Comparison of ENCODE assay signal across 23 mouse cellular contexts in genomic region chr5:133828226-133828625, GRCm38 (mm10).
DNase-seq lines count a peak whose midpoint lies in the region; ATAC-seq and TF ChIP-seq lines count a peak whose summit lies in the region.
"Had no signal": no experiment of that assay in that cellular context is flagged by ENCODE, and none has a peak within 500 bp of the region (broad histone marks: within the 10 kb centered on the region; RNA-seq: fewer than 3 reads in every experiment).

No protein-coding gene starts in this region.

- peak; percentile 27 for DNase-seq in forebrain, embryonic 11.5 days (ENCODE audit: low spot score)
- DNase-seq in forebrain, embryonic 10.5 days (ENCODE audit: extremely low spot score, low spot score), result no peak
- DNase-seq in R1 (ENCODE audit: low read depth, low spot score), result peak; percentile 30
- peak; percentile 55 for DNase-seq in brain, embryonic 14.5 days (ENCODE audit: low read depth)
- no peak for DNase-seq in liver, embryonic 11.5 days (ENCODE audit: low spot score)
- DNase-seq: adrenal gland, adult 8-10 months; adrenal gland, postnatal 14 days; B cell, adult 2 months; cerebellum, adult 11-12 months; cerebellum, adult 2 months; cerebellum, adult 9-10 months; cerebellum, postnatal 10 days; cerebellum, postnatal 25 days; forebrain, postnatal 0 days had no signal

- no peak for TF ChIP-seq POLR2A in brain, embryonic 14.5 days (IDR thresholded peaks at IDR 0.05; ENCODE audit: borderline replicate concordance, extremely low read depth, insufficient read depth, insufficient read length, poor library complexity, severe bottlenecking)

- ATAC-seq in forebrain, embryonic 11.5 days (replicated peaks; ENCODE audit: low FRiP score), result no peak
- no peak for ATAC-seq in forebrain, embryonic 12.5 days (ENCODE audit: low FRiP score)
- ATAC-seq in forebrain, embryonic 16.5 days, result peak; percentile 50; the same call in 1 of the 2 replicates
- no peak for ATAC-seq in liver, embryonic 11.5 days (replicated peaks; ENCODE audit: low FRiP score)
- ATAC-seq: activated CD4-positive, CD25-positive, alpha-beta regulatory T cell, adult 4 months; CD4-positive, CD25-positive, alpha-beta regulatory T cell, adult 4 months; forebrain, postnatal 0 days; Patski had no signal

- no peaks in the 10 kb centered on the region for H3K9me3 ChIP-seq in forebrain, embryonic 11.5 days (ENCODE audit: control insufficient read depth, low read length)
- H3K9me3 ChIP-seq in forebrain, embryonic 12.5 days, result no peaks in the 10 kb centered on the region
- H3K9me3 ChIP-seq in forebrain, embryonic 16.5 days (ENCODE audit: control insufficient read depth, low read length), result no peaks in the 10 kb centered on the region
- no peaks in the 10 kb centered on the region for H3K9me3 ChIP-seq in forebrain, embryonic 10.5 days
- H3K9me3 ChIP-seq in liver, embryonic 11.5 days (ENCODE audit: control insufficient read depth, low read length), result no peaks in the 10 kb centered on the region
- H3K9me3 ChIP-seq: embryonic facial prominence, embryonic 10.5 days; embryonic facial prominence, embryonic 12.5 days had no signal

- 91% methylated on average over 13 of the region's 13 CpGs for WGBS in forebrain, embryonic 11.5 days
- WGBS in forebrain, embryonic 12.5 days, result 84% methylated on average over 13 of the region's 13 CpGs
- 77% methylated on average over 13 of the region's 13 CpGs for WGBS in forebrain, embryonic 16.5 days
- 93% methylated on average over 13 of the region's 13 CpGs for WGBS in forebrain, embryonic 10.5 days
- 82% methylated on average over 13 of the region's 13 CpGs for WGBS in liver, embryonic 11.5 days

- no peak overlapping the region for H3K27ac ChIP-seq in forebrain, embryonic 11.5 days (ENCODE audit: low read depth, low read length)
- no peak overlapping the region for H3K27ac ChIP-seq in forebrain, embryonic 12.5 days
- no peak overlapping the region for H3K27ac ChIP-seq in forebrain, embryonic 16.5 days (ENCODE audit: low read length)
- no peak overlapping the region for H3K27ac ChIP-seq in forebrain, embryonic 10.5 days
- no peak overlapping the region for H3K27ac ChIP-seq in liver, embryonic 11.5 days (ENCODE audit: low read depth, low read length)
- H3K27ac ChIP-seq: embryonic facial prominence, embryonic 10.5 days; embryonic facial prominence, embryonic 12.5 days had no signal

- H3K27me3 ChIP-seq in forebrain, embryonic 11.5 days (ENCODE audit: control insufficient read depth, insufficient read depth, low read length), result no peaks in the 10 kb centered on the region
- no peaks in the 10 kb centered on the region; the same call in 1 of the 2 replicates for H3K27me3 ChIP-seq in forebrain, embryonic 12.5 days
- H3K27me3 ChIP-seq in forebrain, embryonic 16.5 days (replicated peaks; ENCODE audit: control insufficient read depth, insufficient read depth, low read length), result no peaks in the 10 kb centered on the region
- H3K27me3 ChIP-seq in forebrain, embryonic 10.5 days (ENCODE audit: poor library complexity, severe bottlenecking), result no peaks in the 10 kb centered on the region
- no peaks in the 10 kb centered on the region for H3K27me3 ChIP-seq in liver, embryonic 11.5 days (replicated peaks; ENCODE audit: control insufficient read depth, insufficient read depth, low read length)
- H3K27me3 ChIP-seq: CH12.LX; embryonic facial prominence, embryonic 12.5 days; Patski had no signal

- H3K4me2 ChIP-seq in forebrain, embryonic 11.5 days (ENCODE audit: low read depth, low read length, severe bottlenecking), result no peak overlapping the region
- H3K4me2 ChIP-seq in forebrain, embryonic 12.5 days, result no peak overlapping the region
- H3K4me2 ChIP-seq in forebrain, embryonic 16.5 days (ENCODE audit: low read length), result no peak overlapping the region
- H3K4me2 ChIP-seq in liver, embryonic 11.5 days, result no peak overlapping the region
- H3K4me2 ChIP-seq: embryonic facial prominence, embryonic 12.5 days had no signal

- no peak overlapping the region for H3K9ac ChIP-seq in forebrain, embryonic 11.5 days (ENCODE audit: low read length)
- no peak overlapping the region for H3K9ac ChIP-seq in forebrain, embryonic 12.5 days
- no peak overlapping the region for H3K9ac ChIP-seq in forebrain, embryonic 16.5 days (replicated peaks; ENCODE audit: low read depth, low read length)
- H3K9ac ChIP-seq in liver, embryonic 11.5 days (ENCODE audit: low read depth, low read length), result no peak overlapping the region
- H3K9ac ChIP-seq: embryonic facial prominence, embryonic 12.5 days; forebrain, postnatal 0 days had no signal

- no peak overlapping the region for H3K4me3 ChIP-seq in forebrain, embryonic 11.5 days (ENCODE audit: low read depth, low read length)
- no peak overlapping the region for H3K4me3 ChIP-seq in forebrain, embryonic 12.5 days (replicated peaks)
- H3K4me3 ChIP-seq in forebrain, embryonic 16.5 days (replicated peaks; ENCODE audit: low read length), result no peak overlapping the region
- H3K4me3 ChIP-seq in forebrain, embryonic 10.5 days, result no peak overlapping the region
- H3K4me3 ChIP-seq in liver, embryonic 11.5 days (ENCODE audit: low read depth, low read length), result no peak overlapping the region
- H3K4me3 ChIP-seq: embryonic facial prominence, embryonic 10.5 days; embryonic facial prominence, embryonic 12.5 days had no signal

- no peaks in the 10 kb centered on the region; the same call in 1 of the 2 replicates for H3K4me1 ChIP-seq in forebrain, embryonic 11.5 days (replicated peaks; ENCODE audit: control insufficient read depth, insufficient read depth, low read length)
- peaks cover 7% of the 10 kb centered on the region for H3K4me1 ChIP-seq in forebrain, embryonic 12.5 days
- H3K4me1 ChIP-seq in forebrain, embryonic 16.5 days (replicated peaks; ENCODE audit: control insufficient read depth, insufficient read depth, low read length), result peaks cover 8% of the 10 kb centered on the region
- peaks cover 16% of the 10 kb centered on the region for H3K4me1 ChIP-seq in forebrain, embryonic 10.5 days
- H3K4me1 ChIP-seq in liver, embryonic 11.5 days (replicated peaks; ENCODE audit: control insufficient read depth, insufficient read depth, low read length), result no peaks in the 10 kb centered on the region
- H3K4me1 ChIP-seq: embryonic facial prominence, embryonic 12.5 days had no signal

- no peaks in the 10 kb centered on the region for H3K36me3 ChIP-seq in forebrain, embryonic 11.5 days (ENCODE audit: control insufficient read depth, insufficient read depth, low read length)
- H3K36me3 ChIP-seq in forebrain, embryonic 12.5 days (replicated peaks), result no peaks in the 10 kb centered on the region
- H3K36me3 ChIP-seq in forebrain, embryonic 16.5 days (ENCODE audit: control insufficient read depth, insufficient read depth), result no peaks in the 10 kb centered on the region
- no peaks in the 10 kb centered on the region for H3K36me3 ChIP-seq in forebrain, embryonic 10.5 days (replicated peaks)
- H3K36me3 ChIP-seq in liver, embryonic 11.5 days (ENCODE audit: control insufficient read depth, insufficient read depth, low read length), result no peaks in the 10 kb centered on the region
- H3K36me3 ChIP-seq: embryonic facial prominence, embryonic 10.5 days; embryonic facial prominence, embryonic 12.5 days; G1E had no signal

- TF ChIP-seq CTCF in brain, embryonic 14.5 days (IDR thresholded peaks at IDR 0.05; ENCODE audit: borderline replicate concordance, extremely low read depth, insufficient read depth, insufficient read length), result no peak

Comparison
In these comparisons a context has a peak if more than half of its experiments do, and no peak if none do; other contexts are left out.
1. DNase-seq: peak in forebrain, embryonic 11.5 days (single experiment), R1 (single experiment) and brain, embryonic 14.5 days (single experiment); none in forebrain, embryonic 10.5 days (single experiment) and liver, embryonic 11.5 days (single experiment).